Mouse (Mus musculus) spleen, postnatal 0 days (tissue): ENCODE results near the gene Maneal. TPM values are rescaled to one million over a fixed set of nuclear protein-coding genes. Genes with fewer than 3 reads are reported as not detected.

Experiments
- polyA plus RNA-seq: library from polyadenylated mRNA; unstranded; fragments of >200 nt; fragmentation: Nextera tagmentation; extraction: Ambion mirVana; gene quantifications from 2 replicates; pipeline ENCODE4 v1.2.1, GENCODE M21; 2015

Gene Maneal
- 0.04 and 0.15 TPM in 2 replicates for polyA plus RNA-seq

GRCm38 (mm10) chr4:124861283-124862188 lies at the start of gene Maneal:
Gene Maneal (minus strand): TSS chr4:124862171.

GRCm38 (mm10) chr4:124880599-124880998 lies 18.6 kb upstream of the Maneal start, which contains the start of gene Epha10:
Gene Epha10 (plus strand): TSS chr4:124880899.

GRCm38 (mm10) chr4:124850933-124851658 lies 10.9 kb downstream of the Maneal start, which contains the start of gene 1110065P20Rik:
Gene 1110065P20Rik (minus strand): TSS chr4:124851196.

GRCm38 (mm10) chr4:124850261-124850913 lies 11.6 kb downstream of the Maneal start, which contains the start of gene Yrdc:
Gene Yrdc (plus strand): TSS chr4:124850679.

Other genes starting within 250 kb of the Maneal start
- 0.05 and 0.06 TPM in 2 replicates for gene Pou3f1, start 205.4 kb downstream of the Maneal start, polyA plus RNA-seq
- gene Utp11, start 168.6 kb downstream of the Maneal start, polyA plus RNA-seq, result 36.1 and 36.7 TPM in 2 replicates
- 5.1 and 5.9 TPM in 2 replicates for gene Fhl3, start 161.5 kb downstream of the Maneal start, polyA plus RNA-seq
- gene Sf3a3, start 147.4 kb downstream of the Maneal start, polyA plus RNA-seq, result 90.8 and 92.4 TPM in 2 replicates
- gene Inpp5b, start 120.3 kb downstream of the Maneal start, polyA plus RNA-seq, result 36.4 and 38.7 TPM in 2 replicates
- gene Mtf1, start 60.1 kb downstream of the Maneal start, polyA plus RNA-seq, result 16.7 and 17.6 TPM in 2 replicates
- gene Yrdc, start 11.5 kb downstream of the Maneal start, polyA plus RNA-seq, result 23.3 and 24.0 TPM in 2 replicates
- gene 1110065P20Rik, start 11.0 kb downstream of the Maneal start, polyA plus RNA-seq, result 26.3 and 30.8 TPM in 2 replicates
- gene Epha10, start 18.7 kb upstream of the Maneal start, polyA plus RNA-seq, result not detected in 2 replicates
- 6.2 and 6.9 TPM in 2 replicates for gene 9930104L06Rik, start 74.9 kb upstream of the Maneal start, polyA plus RNA-seq
- 126 and 150 TPM in 2 replicates for gene Cdca8, start 77.1 kb upstream of the Maneal start, polyA plus RNA-seq
- 5.6 and 7.0 TPM in 2 replicates for gene Rspo1, start 124.3 kb upstream of the Maneal start, polyA plus RNA-seq
- gene Gnl2, start 154.4 kb upstream of the Maneal start, polyA plus RNA-seq, result 42.9 and 43.2 TPM in 2 replicates
- 0.17 TPM in 1 of 2 replicates, not detected in the other for gene Dnali1, start 203.5 kb upstream of the Maneal start, polyA plus RNA-seq
- 19.1 and 19.3 TPM in 2 replicates for gene Snip1, start 204.5 kb upstream of the Maneal start, polyA plus RNA-seq
- 31.2 and 37.5 TPM in 2 replicates for gene Meaf6, start 223.0 kb upstream of the Maneal start, polyA plus RNA-seq